Mouse (Mus musculus) limb, embryonic 12.5 days (tissue): ENCODE data around the gene Rab26. TPM values are rescaled to one million over a fixed set of nuclear protein-coding genes. Genes with fewer than 3 reads are reported as not detected.
A peak's percentile ranks its signal among the peaks of the same experiment; 100 is the strongest.

Source experiments
- ATAC-seq: fragments of 200-750 bp; cut with Nextera tagmentation; 2 replicates; pipeline ENCODE4 v1.8.0; 2017; ENCODE audit warnings: low read depth, moderate TSS enrichment; ENCODE audit not compliant: insufficient number of reproducible peaks, insufficient read depth, low FRiP score, low TSS enrichment
- H3K27ac ChIP-seq: fragments of 300-500 bp; sonication (generic); 2 replicates; pipeline ENCODE4 v1.5.1; 2016; ENCODE audit warnings: mild to moderate bottlenecking, moderate library complexity
- H3K27me3 ChIP-seq: fragments of 300-500 bp; sonication (generic); 2 replicates; pipeline ENCODE4 v1.6.1; 2016; ENCODE audit warnings: mild to moderate bottlenecking, moderate library complexity
- H3K36me3 ChIP-seq: fragments of 300-500 bp; sonication (generic); 2 replicates; pipeline ENCODE4 v1.6.1; 2016; ENCODE audit warnings: mild to moderate bottlenecking, moderate library complexity
- H3K4me1 ChIP-seq: fragments of 300-500 bp; sonication (generic); replicated peaks from 2 replicates; pipeline ENCODE4 v1.6.1; 2016
- H3K4me2 ChIP-seq: fragments of 300-500 bp; sonication (generic); 2 replicates; pipeline ENCODE4 v1.6.1; 2016; ENCODE audit warnings: mild to moderate bottlenecking, moderate library complexity
- H3K4me3 ChIP-seq: fragments of 300-500 bp; sonication (generic); replicated peaks from 2 replicates; pipeline ENCODE4 v1.5.1; 2016; ENCODE audit warnings: mild to moderate bottlenecking
- H3K9ac ChIP-seq: fragments of 300-500 bp; sonication (generic); replicated peaks from 2 replicates; pipeline ENCODE4 v1.6.1; 2016; ENCODE audit warnings: mild to moderate bottlenecking, moderate library complexity
- H3K9me3 ChIP-seq: fragments of 300-500 bp; sonication (generic); 2 replicates; pipeline ENCODE4 v1.6.1; 2016; ENCODE audit warnings: mild to moderate bottlenecking, moderate library complexity
- WGBS: fragments of 180-500 bp; shearing (Covaris S2); methylation state at CpG from one replicate; pipeline ENCODE4 v1.1.7; 2016; 5-methylcytosine and 5-hydroxymethylcytosine counted together
- polyA plus RNA-seq: library from polyadenylated mRNA; unstranded; fragments of >200 nt; fragmentation: Nextera tagmentation; extraction: Ambion mirVana; gene quantifications from 2 replicates; pipeline ENCODE4 v1.2.1, GENCODE M21; 2016

Rab26 gene
- polyA plus RNA-seq, 1 experiment from 2014 or later, result 4.0 TPM

DNA sequence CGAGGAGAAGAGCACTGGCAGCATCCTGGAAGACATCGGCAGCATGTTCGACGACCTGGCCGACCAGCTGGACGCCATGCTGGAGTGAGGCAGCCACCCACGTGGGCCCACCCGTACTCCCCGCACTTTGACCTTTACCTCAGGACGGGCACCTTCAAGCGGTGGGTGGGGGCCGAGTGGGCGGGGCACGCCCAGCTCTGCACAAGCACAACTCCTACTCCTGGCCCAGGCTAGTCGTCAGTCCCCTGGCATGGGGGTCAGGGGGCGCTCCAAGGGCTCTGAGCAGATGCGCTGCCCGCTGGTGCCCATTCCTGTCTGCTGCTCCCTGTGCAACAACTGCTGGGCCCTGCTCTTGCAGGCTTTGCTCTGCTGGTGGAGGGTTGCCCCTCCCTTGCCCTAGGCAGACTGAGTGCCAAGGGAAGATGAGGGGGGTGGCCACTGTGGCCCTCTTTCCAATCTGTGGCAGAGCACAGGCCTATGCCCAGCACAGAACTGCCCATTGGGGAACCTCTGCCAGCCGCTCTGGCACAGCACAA lies 26.8 kb downstream of the Rab26 start:
- Histone ChIP-seq H3K36me3 (peaks cover 87% of the 10 kb centered on the region), H3K27me3 (0 out of 2 replicates have a peak, but pooled peaks cover 9% of the 10 kb centered on the region), H3K9me3 (no peaks in the 10 kb centered on the region), H3K27ac (no peak overlapping the region), H3K4me2 (peak overlapping the region; percentile 39), H3K9ac (no peak overlapping the region), H3K4me3 (no peak overlapping the region), H3K4me1 (peaks cover 9% of the 10 kb centered on the region)
- 42% methylated on average over 19 of the region's 19 CpGs for WGBS
- ATAC-seq, result no peak

- H3K36me3 ChIP-seq, result peaks cover 87% of the 10 kb centered on the region
- H3K27ac ChIP-seq, result no peak overlapping the region
- H3K9me3 ChIP-seq, result no peaks in the 10 kb centered on the region
- 0 out of 2 replicates have a peak, but pooled peaks have one; percentile 14 for ATAC-seq
- H3K4me1 ChIP-seq, result peaks cover 9% of the 10 kb centered on the region
- H3K9ac ChIP-seq, result peak overlapping the region; percentile 47; the same call in 1 of the 2 replicates
- H3K4me2 ChIP-seq, result peak overlapping the region; percentile 39
- H3K27me3 ChIP-seq, result 0 out of 2 replicates have a peak, but pooled peaks cover 9% of the 10 kb centered on the region
- peak overlapping the region; percentile 18; the same call in 1 of the 2 replicates for H3K4me3 ChIP-seq
- 30% methylated on average over 36 of the region's 36 CpGs for WGBS
Observed at GRCm38 (mm10) chr17:24506332-24507070, 27.5 kb downstream of the Rab26 start.

DNA sequence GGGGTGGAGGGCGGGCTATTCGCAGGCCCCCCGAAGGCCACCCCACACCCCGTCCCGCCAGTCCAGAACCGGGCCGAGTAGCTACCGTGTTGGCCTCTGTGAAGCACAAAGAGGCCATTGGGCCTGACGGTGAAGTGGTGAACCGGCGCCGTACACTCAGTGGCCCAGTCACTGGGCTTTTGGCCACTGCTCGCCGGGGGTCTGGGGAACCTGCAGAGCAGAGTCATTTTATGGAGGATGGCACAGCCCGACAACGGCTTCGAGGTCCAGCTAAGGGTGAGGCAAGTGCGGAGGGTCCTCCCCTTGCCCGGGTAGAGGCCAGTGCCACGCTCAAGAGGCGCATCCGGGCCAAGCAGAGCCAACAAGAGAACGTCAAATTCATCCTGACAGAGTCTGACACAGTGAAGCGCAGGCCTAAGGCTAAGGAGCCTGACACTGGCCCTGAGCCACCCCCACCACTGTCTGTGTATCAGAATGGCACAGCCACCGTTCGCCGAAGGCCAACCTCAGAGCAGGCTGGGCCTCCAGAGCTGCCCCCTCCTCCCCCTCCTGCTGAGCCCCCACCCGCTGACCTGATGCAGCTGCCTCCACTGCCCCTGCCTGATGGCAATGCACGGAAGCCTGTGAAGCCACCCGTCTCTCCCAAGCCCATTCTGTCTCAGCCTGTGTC lies 28.6 kb downstream of the Rab26 start:
- ATAC-seq, result no peak
- Histone ChIP-seq H3K4me1 (peaks cover 9% of the 10 kb centered on the region), H3K4me2 (no peak overlapping the region), H3K9me3 (no peaks in the 10 kb centered on the region), H3K4me3 (no peak overlapping the region), H3K9ac (no peak overlapping the region), H3K27ac (no peak overlapping the region), H3K27me3 (0 out of 2 replicates have a peak, but pooled peaks cover 9% of the 10 kb centered on the region), H3K36me3 (peaks cover 87% of the 10 kb centered on the region)
- WGBS, result 89% methylated on average over 30 of the region's 30 CpGs

DNA sequence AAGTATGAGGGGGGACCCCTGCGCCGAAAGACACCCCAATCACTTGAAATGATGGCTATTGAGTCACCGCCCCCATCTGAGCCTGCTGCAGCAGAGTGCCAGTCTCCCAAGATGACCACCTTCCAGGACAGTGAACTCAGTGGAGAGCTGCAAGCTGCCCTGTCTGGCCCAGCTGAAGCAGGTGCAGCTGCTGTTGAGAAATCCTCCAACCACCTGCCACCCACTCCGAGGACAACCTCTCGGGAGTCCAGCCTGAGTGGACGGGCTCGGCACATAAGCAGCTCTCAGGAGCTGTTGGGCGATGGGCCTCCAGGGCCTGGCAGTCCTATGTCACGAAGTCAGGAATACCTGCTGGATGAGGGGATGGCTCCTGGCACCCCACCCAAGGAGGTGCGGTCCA lies 29.9 kb downstream of the Rab26 start:
- no peaks in the 10 kb centered on the region for H3K9me3 ChIP-seq
- H3K4me3 ChIP-seq, result no peak overlapping the region
- no peak overlapping the region for H3K27ac ChIP-seq
- 0 out of 2 replicates have a peak, but pooled peaks cover 9% of the 10 kb centered on the region for H3K27me3 ChIP-seq
- H3K9ac ChIP-seq, result no peak overlapping the region
- H3K4me1 ChIP-seq, result peaks cover 9% of the 10 kb centered on the region
- WGBS, result 91% methylated on average over 10 of the region's 10 CpGs
- no peak for ATAC-seq
- peaks cover 84% of the 10 kb centered on the region for H3K36me3 ChIP-seq
- no peak overlapping the region for H3K4me2 ChIP-seq

- ATAC-seq, result no peak
- H3K9me3 ChIP-seq, result no peaks in the 10 kb centered on the region
- no peak overlapping the region for H3K27ac ChIP-seq
- peaks cover 8% of the 10 kb centered on the region for H3K4me1 ChIP-seq
- peaks cover 74% of the 10 kb centered on the region for H3K36me3 ChIP-seq
- WGBS, result 37% methylated on average over 11 of the region's 11 CpGs
- H3K4me2 ChIP-seq, result no peak overlapping the region
- 0 out of 2 replicates have a peak overlapping the region, but pooled peaks have one; percentile 8 for H3K9ac ChIP-seq
- H3K27me3 ChIP-seq, result 0 out of 2 replicates have a peak, but pooled peaks cover 9% of the 10 kb centered on the region
- no peak overlapping the region for H3K4me3 ChIP-seq
Observed at GRCm38 (mm10) chr17:24502208-24502607, 31.8 kb downstream of the Rab26 start.

GRCm38 (mm10) chr17:24496026-24496425 lies 38.0 kb downstream of the Rab26 start:
- 0 out of 2 replicates have a peak, but pooled peaks cover 2% of the 10 kb centered on the region for H3K4me1 ChIP-seq
- H3K9me3 ChIP-seq, result no peaks in the 10 kb centered on the region
- ATAC-seq, result no peak
- H3K4me3 ChIP-seq, result no peak overlapping the region
- peaks cover 1% of the 10 kb centered on the region; the same call in 1 of the 2 replicates for H3K27me3 ChIP-seq
- H3K36me3 ChIP-seq, result peaks cover 29% of the 10 kb centered on the region
- H3K4me2 ChIP-seq, result no peak overlapping the region
- 76% methylated on average over 1 of the region's 1 CpGs for WGBS
- H3K27ac ChIP-seq, result no peak overlapping the region
- no peak overlapping the region for H3K9ac ChIP-seq

GRCm38 (mm10) chr17:24495443-24495842 lies 38.6 kb downstream of the Rab26 start:
- no peak overlapping the region for H3K4me3 ChIP-seq
- no peak overlapping the region for H3K4me2 ChIP-seq
- peaks cover 5% of the 10 kb centered on the region for H3K27me3 ChIP-seq
- no peak for ATAC-seq
- H3K27ac ChIP-seq, result no peak overlapping the region
- peaks cover 23% of the 10 kb centered on the region for H3K36me3 ChIP-seq
- H3K9ac ChIP-seq, result no peak overlapping the region
- H3K9me3 ChIP-seq, result no peaks in the 10 kb centered on the region
- WGBS, result 86% methylated on average over 3 of the region's 3 CpGs
- H3K4me1 ChIP-seq, result 0 out of 2 replicates have a peak, but pooled peaks cover 2% of the 10 kb centered on the region

GRCm38 (mm10) chr17:24494627-24495335 lies 39.2 kb downstream of the Rab26 start:
- no peak for ATAC-seq
- 0 out of 2 replicates have a peak, but pooled peaks cover 2% of the 10 kb centered on the region for H3K4me1 ChIP-seq
- 43% methylated on average over 2 of the region's 2 CpGs for WGBS
- peaks cover 12% of the 10 kb centered on the region for H3K27me3 ChIP-seq
- no peak overlapping the region for H3K4me2 ChIP-seq
- no peaks in the 10 kb centered on the region for H3K9me3 ChIP-seq
- no peak overlapping the region for H3K9ac ChIP-seq
- H3K4me3 ChIP-seq, result no peak overlapping the region
- H3K36me3 ChIP-seq, result peaks cover 19% of the 10 kb centered on the region
- no peak overlapping the region for H3K27ac ChIP-seq

DNA sequence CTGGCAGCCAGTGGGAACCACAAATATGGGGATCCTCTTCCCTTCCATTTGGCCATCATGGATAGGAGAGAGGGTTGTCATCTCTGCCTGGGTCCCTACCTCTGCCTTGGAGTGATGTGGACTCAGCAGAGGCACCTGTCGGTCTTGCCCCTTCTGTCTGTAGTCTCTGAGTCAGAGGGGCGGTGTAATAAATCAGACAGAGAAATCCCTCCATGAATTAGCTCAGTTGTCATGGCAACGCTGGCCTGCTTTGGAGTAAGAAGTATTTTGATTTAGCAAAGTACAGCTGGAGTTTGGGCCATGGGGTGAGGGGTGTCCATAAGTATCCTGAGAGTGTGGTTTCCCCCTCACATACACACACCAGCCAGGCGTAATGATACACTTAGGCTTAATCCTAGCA lies 43.6 kb downstream of the Rab26 start:
- peaks cover 19% of the 10 kb centered on the region for H3K4me1 ChIP-seq
- no peaks in the 10 kb centered on the region for H3K36me3 ChIP-seq
- H3K27me3 ChIP-seq, result peaks cover 37% of the 10 kb centered on the region
- H3K4me2 ChIP-seq, result no peak overlapping the region
- no peaks in the 10 kb centered on the region for H3K9me3 ChIP-seq
- ATAC-seq, result no peak
- 78% methylated on average over 4 of the region's 4 CpGs for WGBS
- H3K4me3 ChIP-seq, result no peak overlapping the region
- no peak overlapping the region for H3K27ac ChIP-seq
- no peak overlapping the region for H3K9ac ChIP-seq

- 0 out of 2 replicates have a peak, but pooled peaks have one; percentile 7 for ATAC-seq
- Histone ChIP-seq H3K4me2 (peak overlapping the region; percentile 95), H3K9ac (peak overlapping the region; percentile 83), H3K9me3 (no peaks in the 10 kb centered on the region), H3K4me1 (peaks cover 21% of the 10 kb centered on the region), H3K4me3 (peak overlapping the region; percentile 80), H3K27ac (no peak overlapping the region), H3K36me3 (no peaks in the 10 kb centered on the region), H3K27me3 (peaks cover 37% of the 10 kb centered on the region)
- 17% methylated on average over 19 of the region's 19 CpGs for WGBS
Observed at GRCm38 (mm10) chr17:24489265-24490030, 44.6 kb downstream of the Rab26 start.
